Mouse (Mus musculus): Measurements from ENCODE around the gene Cables2. TPM values are rescaled to one million over a fixed set of nuclear protein-coding genes. Genes with fewer than 3 reads are reported as not detected.

Gene Cables2
- total RNA-seq, 1 experiment = 13.4 TPM

DNA sequence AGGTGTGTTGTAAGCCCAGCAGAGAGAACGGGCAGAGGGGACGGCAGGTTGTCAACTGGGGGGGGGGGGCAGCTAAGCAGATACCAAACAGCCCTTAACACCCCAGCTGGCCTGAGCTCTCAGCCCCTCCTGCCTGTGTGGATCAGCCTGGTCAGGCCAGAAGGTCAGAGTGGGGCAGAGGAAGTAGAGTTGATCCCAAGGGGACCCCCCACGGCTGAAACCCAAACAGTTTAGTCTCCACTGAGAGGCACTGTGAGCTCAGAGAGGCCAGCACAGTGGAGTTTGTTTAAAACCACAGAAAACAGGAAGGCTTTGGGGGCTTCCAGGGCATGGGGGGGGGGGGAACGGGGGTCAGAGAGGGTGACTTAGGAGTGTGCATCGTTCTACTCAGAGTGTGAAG lies 56.4 kb downstream of the Cables2 start:
- Histone ChIP-seq H3K4me1 (ENCODE audit: control insufficient read depth in 2 of 2, insufficient read depth in 2 of 2, low read length in 2 of 2, poor library complexity in 1 of 2) (peaks cover 5 to 61% of the 10 kb centered on the region in 2 experiments; a peak in 3 of 4 replicates), H3K36me3 (ENCODE audit: control insufficient read depth, insufficient read depth, low read length, poor library complexity, severe bottlenecking) (peaks cover 52% of the 10 kb centered on the region; the same call in 1 of the 2 replicates), H3K9ac (ENCODE audit: insufficient read depth, low read depth, low read length, poor library complexity, severe bottlenecking) (no peak overlapping the region), H3K27ac (ENCODE audit: insufficient read depth, low read depth, low read length, poor library complexity, severe bottlenecking) (no peak overlapping the region), H3K9me3 (ENCODE audit: control insufficient read depth, insufficient read depth, low read depth, low read length) (no peaks in the 10 kb centered on the region), H3K4me3 (ENCODE audit: insufficient read depth in 1 of 2, low read depth in 1 of 2, low read length in 2 of 2, poor library complexity in 1 of 2, severe bottlenecking in 1 of 2) (no peak overlapping the region)
- DNase-seq (ENCODE audit: low read depth, low spot score) = no peak
- in situ Hi-C loops (cut with MboI; ENCODE audit: low sequenced_read_pairs in 2 of 2, unreplicated experiment in 2 of 2) = no loop called here
- TF ChIP-seq MAFK (IDR thresholded peaks at IDR 0.05; ENCODE audit: insufficient read depth, low read depth, low read length) = no peak
- TF ChIP-seq CHD2 (IDR thresholded peaks at IDR 0.05; ENCODE audit: low read depth, low read length) = no peak
- TF ChIP-seq ZC3H11A (IDR thresholded peaks at IDR 0.05; ENCODE audit: borderline replicate concordance, low read depth, low read length) = no peak
- TF ChIP-seq HCFC1 (IDR thresholded peaks at IDR 0.05; ENCODE audit: borderline replicate concordance, insufficient read depth, low read length) = no peak
- TF ChIP-seq ZNF384 (IDR thresholded peaks at IDR 0.05; ENCODE audit: low read depth, low read length) = no peak

DNA sequence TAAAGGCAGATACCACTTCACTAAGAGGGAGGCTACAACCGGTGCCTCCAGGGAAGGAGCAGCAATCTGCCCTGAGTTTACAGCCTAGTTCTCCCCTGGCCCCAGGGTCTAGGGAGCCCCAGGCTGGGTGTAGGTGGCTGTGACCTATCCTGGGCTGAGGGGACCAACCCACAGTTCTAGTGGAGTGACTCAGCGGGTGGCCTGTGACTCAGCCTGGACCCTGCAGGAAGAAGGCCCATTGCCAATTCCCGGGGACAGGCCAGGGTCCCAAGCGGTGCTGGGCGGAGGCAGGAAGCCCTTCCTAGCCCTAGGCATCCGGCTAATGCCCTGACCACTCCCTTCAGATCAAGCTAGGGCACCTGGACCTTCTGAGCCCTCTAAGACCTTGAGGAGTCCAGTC lies 57.3 kb downstream of the Cables2 start:
- Histone ChIP-seq H3K27ac (ENCODE audit: insufficient read depth, low read depth, low read length, poor library complexity, severe bottlenecking) (no peak overlapping the region), H3K36me3 (ENCODE audit: control insufficient read depth, insufficient read depth, low read length, poor library complexity, severe bottlenecking) (peaks cover 50% of the 10 kb centered on the region; the same call in 1 of the 2 replicates), H3K4me1 (ENCODE audit: control insufficient read depth in 2 of 2, insufficient read depth in 2 of 2, low read length in 2 of 2, poor library complexity in 1 of 2) (peaks cover 2 to 52% of the 10 kb centered on the region in 2 experiments; a peak in 3 of 4 replicates), H3K9me3 (ENCODE audit: control insufficient read depth, insufficient read depth, low read depth, low read length) (no peaks in the 10 kb centered on the region), H3K4me3 (ENCODE audit: insufficient read depth in 1 of 2, low read depth in 1 of 2, low read length in 2 of 2, poor library complexity in 1 of 2, severe bottlenecking in 1 of 2) (no peak overlapping the region), H3K9ac (ENCODE audit: insufficient read depth, low read depth, low read length, poor library complexity, severe bottlenecking) (no peak overlapping the region)
- DNase-seq (ENCODE audit: low read depth, low spot score) = no peak
- TF ChIP-seq MAFK (IDR thresholded peaks at IDR 0.05; ENCODE audit: insufficient read depth, low read depth, low read length) = no peak
- TF ChIP-seq HCFC1 (IDR thresholded peaks at IDR 0.05; ENCODE audit: borderline replicate concordance, insufficient read depth, low read length) = no peak
- no peak for TF ChIP-seq CHD2 (IDR thresholded peaks at IDR 0.05; ENCODE audit: low read depth, low read length)
- TF ChIP-seq ZNF384 (IDR thresholded peaks at IDR 0.05; ENCODE audit: low read depth, low read length) = no peak
- TF ChIP-seq ZC3H11A (IDR thresholded peaks at IDR 0.05; ENCODE audit: borderline replicate concordance, low read depth, low read length) = no peak
- in situ Hi-C loops (cut with MboI; ENCODE audit: low sequenced_read_pairs in 2 of 2, unreplicated experiment in 2 of 2) = no loop called here

DNA sequence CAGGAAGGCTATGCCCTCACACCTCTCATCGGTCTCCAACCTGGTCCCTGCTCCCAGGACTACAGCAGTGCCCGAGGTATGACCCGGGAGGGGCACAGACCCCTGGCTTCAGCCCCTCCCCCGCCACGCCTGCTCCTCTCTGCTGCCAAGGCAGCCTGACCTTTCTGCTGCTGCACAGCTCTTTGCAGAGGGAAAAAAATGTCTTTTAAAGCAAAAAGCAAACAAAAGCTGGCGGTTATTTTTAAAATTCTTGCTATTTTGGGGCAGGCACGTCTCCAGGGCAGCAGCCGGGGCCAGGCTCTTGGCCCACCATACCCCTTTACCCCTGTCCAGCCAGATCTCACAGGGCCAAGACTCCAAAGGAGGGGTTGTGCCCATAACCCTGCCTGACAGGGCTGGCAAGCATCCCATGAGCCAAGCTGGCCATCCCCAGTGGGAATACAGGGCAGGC lies 58.3 kb downstream of the Cables2 start:
- Histone ChIP-seq H3K9ac (ENCODE audit: insufficient read depth, low read depth, low read length, poor library complexity, severe bottlenecking) (no peak overlapping the region), H3K4me3 (ENCODE audit: insufficient read depth in 1 of 2, low read depth in 1 of 2, low read length in 2 of 2, poor library complexity in 1 of 2, severe bottlenecking in 1 of 2) (no peak overlapping the region), H3K9me3 (ENCODE audit: control insufficient read depth, insufficient read depth, low read depth, low read length) (no peaks in the 10 kb centered on the region), H3K36me3 (ENCODE audit: control insufficient read depth, insufficient read depth, low read length, poor library complexity, severe bottlenecking) (peaks cover 44% of the 10 kb centered on the region; the same call in 1 of the 2 replicates), H3K4me1 (ENCODE audit: control insufficient read depth in 2 of 2, insufficient read depth in 2 of 2, low read length in 2 of 2, poor library complexity in 1 of 2) (peaks cover 0 to 45% of the 10 kb centered on the region in 2 experiments; a peak in 2 of 4 replicates), H3K27ac (ENCODE audit: insufficient read depth, low read depth, low read length, poor library complexity, severe bottlenecking) (no peak overlapping the region)
- no peak for DNase-seq (ENCODE audit: low read depth, low spot score)
- TF ChIP-seq MAFK (IDR thresholded peaks at IDR 0.05; ENCODE audit: insufficient read depth, low read depth, low read length) (no peak), ZNF384 (IDR thresholded peaks at IDR 0.05; ENCODE audit: low read depth, low read length) (no peak), ZC3H11A (IDR thresholded peaks at IDR 0.05; ENCODE audit: borderline replicate concordance, low read depth, low read length) (no peak), CHD2 (IDR thresholded peaks at IDR 0.05; ENCODE audit: low read depth, low read length) (no peak), HCFC1 (IDR thresholded peaks at IDR 0.05; ENCODE audit: borderline replicate concordance, insufficient read depth, low read length) (no peak)
- in situ Hi-C loops (cut with MboI; ENCODE audit: low sequenced_read_pairs in 2 of 2, unreplicated experiment in 2 of 2) = no loop called here

DNA sequence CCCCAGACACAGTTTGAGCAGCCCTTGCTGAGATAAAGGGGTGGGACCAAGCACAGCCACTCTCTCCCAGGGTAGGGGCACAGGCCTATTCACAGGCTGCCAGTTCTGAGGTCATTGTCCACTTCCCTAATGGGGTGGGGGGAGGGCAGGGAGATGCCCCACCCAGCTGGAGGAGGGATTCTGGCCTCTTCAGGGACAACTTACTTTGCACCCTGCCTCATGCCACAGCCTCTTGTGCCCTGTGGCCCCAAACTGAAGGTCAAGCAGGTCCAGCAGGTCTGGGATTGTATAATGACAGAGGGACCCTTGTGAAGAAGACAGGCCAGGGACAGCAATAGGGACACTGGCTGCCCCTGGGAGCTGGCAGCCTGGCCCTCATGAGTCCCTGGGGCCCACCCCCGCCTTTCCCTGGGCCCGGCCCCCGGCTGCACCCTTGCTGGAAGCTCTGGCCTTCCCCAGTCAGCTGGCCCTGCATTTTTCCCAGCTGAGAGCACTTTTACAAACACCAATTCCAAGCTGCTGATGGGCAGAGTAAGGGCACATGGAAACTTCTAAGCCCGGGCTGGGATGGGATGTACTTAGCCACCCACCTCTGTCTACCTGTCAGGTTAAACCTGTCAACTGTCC lies 58.8 kb downstream of the Cables2 start:
- in situ Hi-C loops (cut with MboI; ENCODE audit: low sequenced_read_pairs in 2 of 2, unreplicated experiment in 2 of 2) = no loop called here
- TF ChIP-seq CHD2 (IDR thresholded peaks at IDR 0.05; ENCODE audit: low read depth, low read length) (no peak), ZC3H11A (IDR thresholded peaks at IDR 0.05; ENCODE audit: borderline replicate concordance, low read depth, low read length) (no peak), MAFK (IDR thresholded peaks at IDR 0.05; ENCODE audit: insufficient read depth, low read depth, low read length) (no peak), ZNF384 (IDR thresholded peaks at IDR 0.05; ENCODE audit: low read depth, low read length) (no peak), HCFC1 (IDR thresholded peaks at IDR 0.05; ENCODE audit: borderline replicate concordance, insufficient read depth, low read length) (no peak)
- no peak overlapping the region for H3K4me3 ChIP-seq (ENCODE audit: insufficient read depth in 1 of 2, low read depth in 1 of 2, low read length in 2 of 2, poor library complexity in 1 of 2, severe bottlenecking in 1 of 2)
- no peak for DNase-seq (ENCODE audit: low read depth, low spot score)
- no peaks in the 10 kb centered on the region for H3K9me3 ChIP-seq (ENCODE audit: control insufficient read depth, insufficient read depth, low read depth, low read length)
- H3K36me3 ChIP-seq (ENCODE audit: control insufficient read depth, insufficient read depth, low read length, poor library complexity, severe bottlenecking) = peaks cover 38% of the 10 kb centered on the region; the same call in 1 of the 2 replicates
- peaks cover 0 to 39% of the 10 kb centered on the region in 2 experiments; a peak in 2 of 4 replicates for H3K4me1 ChIP-seq (ENCODE audit: control insufficient read depth in 2 of 2, insufficient read depth in 2 of 2, low read length in 2 of 2, poor library complexity in 1 of 2)
- H3K27ac ChIP-seq (ENCODE audit: insufficient read depth, low read depth, low read length, poor library complexity, severe bottlenecking) = 0 out of 2 replicates have a peak overlapping the region, but pooled peaks have one; percentile 0
- H3K9ac ChIP-seq (ENCODE audit: insufficient read depth, low read depth, low read length, poor library complexity, severe bottlenecking) = no peak overlapping the region

All from ES-E14 (cell line).